Mouse (Mus musculus) hindbrain, postnatal 0 days (tissue): ENCODE data around the gene Cttnbp2. TPM values are rescaled to one million over a fixed set of nuclear protein-coding genes. Genes with fewer than 3 reads are reported as not detected.

Source experiments
- ATAC-seq: fragments of 200-750 bp; cut with Nextera tagmentation; 2 replicates; pipeline ENCODE4 v1.8.0; 2017; ENCODE audit warnings: mild to moderate bottlenecking, moderate TSS enrichment, moderate library complexity
- DNase-seq: peaks from one replicate; pipeline ENCODE4 v3.0.0-alpha.2; 2015; ENCODE audit warnings: low spot score
- H3K27ac ChIP-seq: fragments of 300-500 bp; sonication (generic); 2 replicates; pipeline ENCODE4 v1.5.1; 2014; ENCODE audit warnings: mild to moderate bottlenecking
- H3K27me3 ChIP-seq: fragments of 300-500 bp; sonication (generic); 2 replicates; pipeline ENCODE4 v1.6.1; 2014; ENCODE audit warnings: low read length, mixed read lengths; ENCODE audit not compliant: insufficient read depth
- H3K36me3 ChIP-seq: fragments of 300-500 bp; sonication (generic); 2 replicates; pipeline ENCODE4 v1.6.1; 2014; ENCODE audit warnings: low read length, mixed read lengths; ENCODE audit not compliant: insufficient read depth
- H3K4me1 ChIP-seq: fragments of 300-500 bp; sonication (generic); 2 replicates; pipeline ENCODE4 v1.6.1; 2014; ENCODE audit warnings: antibody characterized with exemption, low read length, mixed read lengths; ENCODE audit not compliant: insufficient read depth
- H3K4me2 ChIP-seq: fragments of 300-500 bp; sonication (generic); 2 replicates; pipeline ENCODE4 v1.6.1; 2014; ENCODE audit warnings: low read depth, mild to moderate bottlenecking, low read length, moderate library complexity, mixed read lengths
- H3K4me3 ChIP-seq: fragments of 300-500 bp; sonication (generic); 2 replicates; pipeline ENCODE4 v1.5.1; 2014; ENCODE audit warnings: low read length
- H3K9ac ChIP-seq: fragments of 300-500 bp; sonication (generic); replicated peaks from 2 replicates; pipeline ENCODE4 v1.6.1; 2014; ENCODE audit warnings: mild to moderate bottlenecking, low read length, moderate library complexity, mixed read lengths
- H3K9me3 ChIP-seq: fragments of 300-500 bp; sonication (generic); 2 replicates; pipeline ENCODE4 v1.6.1; 2016; ENCODE audit warnings: low read length, mixed read lengths
- CTCF ChIP-seq: IDR thresholded peaks from 2 replicates; pipeline ENCODE4 v1.5.1; 2016; ENCODE audit warnings: antibody characterized with exemption, control low read depth, low read depth
- WGBS: fragments of 180-500 bp; shearing (Covaris S2); extraction: QIAGEN DNeasy Blood & Tissue Kit; methylation state at CpG from one replicate; pipeline ENCODE4 v1.1.7; 2014; 5-methylcytosine and 5-hydroxymethylcytosine counted together
- polyA plus RNA-seq: library from polyadenylated mRNA; unstranded; fragments of >200 nt; fragmentation: Nextera tagmentation; extraction: Ambion mirVana; gene quantifications from 2 replicates; pipeline ENCODE4 v1.2.1, GENCODE M21; 2015
- total RNA-seq: library from RNA; depleted of rRNA; stranded (reverse); fragments of >200 nt; gene quantifications from 2 replicates; pipeline ENCODE4 v1.2.3, GENCODE M21; 2014

Gene Cttnbp2
- total and polyA plus RNA-seq, 2 experiments from 2014 or later: 24.0 to 30.8 TPM

DNA sequence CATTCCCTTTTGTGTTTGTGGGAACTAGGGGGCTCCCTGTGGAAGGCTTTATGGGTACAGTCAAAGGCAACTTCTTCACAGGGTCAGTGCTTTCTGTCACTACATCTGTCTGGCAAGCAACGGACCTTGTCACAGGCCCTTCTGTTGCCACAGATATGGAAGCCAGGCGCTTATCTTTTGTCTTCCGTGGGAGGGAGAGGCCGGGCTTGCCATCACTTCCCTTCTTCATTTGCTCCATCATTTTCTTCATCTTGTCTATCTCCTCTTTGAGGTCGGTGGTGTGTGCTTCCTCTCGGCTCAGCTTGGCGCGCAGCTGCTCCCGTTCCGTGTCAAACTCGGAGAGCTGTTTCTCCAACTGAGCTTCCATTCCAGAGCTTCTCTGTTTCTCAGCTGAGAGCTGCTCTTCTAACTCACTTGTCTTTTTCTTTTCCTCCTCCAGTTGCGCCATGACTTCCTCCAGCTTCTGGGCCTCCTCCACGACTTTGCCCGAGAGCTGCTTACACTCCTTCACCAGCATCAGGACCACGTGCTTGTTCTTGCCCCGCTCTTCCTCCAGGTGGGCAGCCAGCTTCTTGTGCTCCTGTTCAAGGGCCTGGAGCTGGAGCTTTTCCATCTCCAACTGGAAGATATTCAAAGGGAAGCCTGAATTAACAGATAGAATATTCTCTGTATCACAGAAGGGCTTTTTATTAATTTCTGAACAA lies 79.7 kb downstream of the Cttnbp2 start:
- Histone ChIP-seq H3K4me2 (no peak overlapping the region), H3K36me3 (peaks cover 11% of the 10 kb centered on the region; the same call in 1 of the 2 replicates), H3K4me1 (no peaks in the 10 kb centered on the region), H3K9me3 (no peaks in the 10 kb centered on the region), H3K27me3 (no peaks in the 10 kb centered on the region), H3K27ac (no peak overlapping the region), H3K9ac (no peak overlapping the region), H3K4me3 (no peak overlapping the region)
- no peak for ATAC-seq
- no peak for DNase-seq
- no peak for TF ChIP-seq CTCF
- 92% methylated on average over 16 of the region's 16 CpGs for WGBS

DNA sequence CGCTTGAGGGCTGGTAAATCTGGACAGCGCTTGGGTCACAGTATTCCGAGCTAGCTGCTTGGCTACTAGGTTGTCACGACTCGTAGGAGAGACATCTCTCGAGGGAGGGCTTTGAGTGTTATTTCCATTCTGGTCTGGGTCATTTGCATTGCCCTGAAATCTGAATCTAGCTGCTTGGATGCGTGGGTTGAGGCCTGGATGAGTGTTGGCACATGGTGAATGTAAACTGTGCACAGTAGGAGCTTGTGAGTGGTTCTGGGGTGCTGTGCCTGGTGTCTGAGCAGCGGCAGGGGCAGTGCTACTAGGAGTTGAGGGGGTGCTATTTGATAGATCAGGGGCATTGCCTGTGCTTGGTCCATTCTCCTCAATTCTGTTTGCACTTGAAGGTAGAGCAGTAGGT lies 80.3 kb downstream of the Cttnbp2 start:
- no peak for TF ChIP-seq CTCF
- H3K27ac ChIP-seq: no peak overlapping the region
- ATAC-seq (no peak), DNase-seq (no peak)
- no peaks in the 10 kb centered on the region for H3K27me3 ChIP-seq
- H3K4me1 ChIP-seq: no peaks in the 10 kb centered on the region
- H3K4me2 ChIP-seq: no peak overlapping the region
- no peak overlapping the region for H3K4me3 ChIP-seq
- 87% methylated on average over 8 of the region's 8 CpGs for WGBS
- H3K36me3 ChIP-seq: peaks cover 11% of the 10 kb centered on the region; the same call in 1 of the 2 replicates
- no peak overlapping the region for H3K9ac ChIP-seq
- no peaks in the 10 kb centered on the region for H3K9me3 ChIP-seq

GRCm38 (mm10) chr6:18432362-18432761 lies 82.3 kb downstream of the Cttnbp2 start:
- Histone ChIP-seq H3K4me1 (no peaks in the 10 kb centered on the region), H3K27ac (no peak overlapping the region), H3K27me3 (no peaks in the 10 kb centered on the region), H3K9me3 (no peaks in the 10 kb centered on the region), H3K9ac (no peak overlapping the region), H3K4me2 (no peak overlapping the region), H3K4me3 (no peak overlapping the region), H3K36me3 (peaks cover 11% of the 10 kb centered on the region; the same call in 1 of the 2 replicates)
- no peak for DNase-seq
- TF ChIP-seq CTCF: no peak
- WGBS: 87% methylated on average over 3 of the region's 3 CpGs
- ATAC-seq: no peak

DNA sequence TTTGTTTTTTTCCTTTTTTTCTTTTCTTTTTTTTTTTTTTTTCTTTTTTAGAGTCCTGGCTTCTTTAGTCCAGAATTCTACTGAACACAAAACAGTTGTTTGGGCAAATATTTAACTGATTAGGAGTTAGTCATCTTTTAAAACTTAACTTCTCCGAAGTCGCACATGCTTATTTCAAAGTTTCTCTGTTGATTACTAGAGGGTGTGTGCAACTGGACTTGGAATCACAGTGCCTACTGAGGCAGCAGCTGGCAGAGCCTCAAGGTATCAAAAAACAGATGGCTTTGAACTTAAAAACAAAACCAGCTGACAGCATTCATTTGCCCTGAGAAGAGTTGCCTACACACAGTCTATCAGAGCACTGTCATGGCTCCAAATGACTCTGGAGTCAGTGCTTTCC lies 82.8 kb downstream of the Cttnbp2 start:
- Histone ChIP-seq H3K9ac (no peak overlapping the region), H3K4me1 (no peaks in the 10 kb centered on the region), H3K4me2 (no peak overlapping the region), H3K27ac (no peak overlapping the region), H3K36me3 (peaks cover 11% of the 10 kb centered on the region; the same call in 1 of the 2 replicates), H3K27me3 (no peaks in the 10 kb centered on the region), H3K4me3 (no peak overlapping the region), H3K9me3 (no peaks in the 10 kb centered on the region)
- no peak for TF ChIP-seq CTCF
- DNase-seq (no peak), ATAC-seq (no peak)
- 95% methylated on average over 2 of the region's 2 CpGs for WGBS

GRCm38 (mm10) chr6:18430062-18430461 lies 84.6 kb downstream of the Cttnbp2 start:
- WGBS: 40% methylated on average over 3 of the region's 3 CpGs
- H3K27ac ChIP-seq: no peak overlapping the region
- DNase-seq: no peak
- H3K27me3 ChIP-seq: no peaks in the 10 kb centered on the region
- no peaks in the 10 kb centered on the region for H3K9me3 ChIP-seq
- no peak overlapping the region for H3K4me3 ChIP-seq
- no peak for ATAC-seq
- no peak overlapping the region for H3K9ac ChIP-seq
- peaks cover 11% of the 10 kb centered on the region; the same call in 1 of the 2 replicates for H3K36me3 ChIP-seq
- no peak overlapping the region for H3K4me2 ChIP-seq
- no peaks in the 10 kb centered on the region for H3K4me1 ChIP-seq
- TF ChIP-seq CTCF: no peak

- ATAC-seq (no peak), DNase-seq (no peak)
- H3K4me3 ChIP-seq: no peak overlapping the region
- WGBS: 79% methylated on average over 6 of the region's 6 CpGs
- H3K4me1 ChIP-seq: no peaks in the 10 kb centered on the region
- no peak overlapping the region for H3K27ac ChIP-seq
- H3K27me3 ChIP-seq: no peaks in the 10 kb centered on the region
- H3K4me2 ChIP-seq: no peak overlapping the region
- TF ChIP-seq CTCF: no peak
- H3K9ac ChIP-seq: no peak overlapping the region
- H3K9me3 ChIP-seq: no peaks in the 10 kb centered on the region
- no peaks in the 10 kb centered on the region for H3K36me3 ChIP-seq
Observed at GRCm38 (mm10) chr6:18424822-18425221, 89.8 kb downstream of the Cttnbp2 start.

- no peaks in the 10 kb centered on the region for H3K36me3 ChIP-seq
- no peak for ATAC-seq
- no peak overlapping the region for H3K27ac ChIP-seq
- no peaks in the 10 kb centered on the region for H3K9me3 ChIP-seq
- no peaks in the 10 kb centered on the region for H3K27me3 ChIP-seq
- DNase-seq: no peak
- H3K9ac ChIP-seq: no peak overlapping the region
- H3K4me1 ChIP-seq: no peaks in the 10 kb centered on the region
- 73% methylated on average over 3 of the region's 3 CpGs for WGBS
- H3K4me2 ChIP-seq: no peak overlapping the region
- no peak for TF ChIP-seq CTCF
- no peak overlapping the region for H3K4me3 ChIP-seq
Observed at GRCm38 (mm10) chr6:18424367-18424766, 90.3 kb downstream of the Cttnbp2 start.
